Mouse (Mus musculus): Measurements from ENCODE around the gene Abcb11. TPM values are rescaled to one million over a fixed set of nuclear protein-coding genes. Genes with fewer than 3 reads are reported as not detected.

The Abcb11 gene
- polyA plus RNA-seq, 1 experiment = 0.03 TPM

- WGBS = 26% methylated on average over 5 of the region's 5 CpGs
- TF ChIP-seq CTCF (IDR thresholded peaks at IDR 0.05; ENCODE audit: borderline replicate concordance, control insufficient read depth, extremely low read depth, insufficient read depth, low read length, poor library complexity) (no peak), POLR2A (IDR thresholded peaks at IDR 0.05; ENCODE audit: control insufficient read depth, extremely low read depth, insufficient read depth, low read length, poor library complexity) (no peak)
These were observed 53.4 kb downstream of the Abcb11 start for GRCm38 (mm10) chr2:69288989-69289388.

GRCm38 (mm10) chr2:69275875-69276274 lies 66.5 kb downstream of the Abcb11 start:
- TF ChIP-seq CTCF (IDR thresholded peaks at IDR 0.05; ENCODE audit: borderline replicate concordance, control insufficient read depth, extremely low read depth, insufficient read depth, low read length, poor library complexity) (no peak), POLR2A (IDR thresholded peaks at IDR 0.05; ENCODE audit: control insufficient read depth, extremely low read depth, insufficient read depth, low read length, poor library complexity) (no peak)
- H3K36me3 ChIP-seq (ENCODE audit: control insufficient read depth, insufficient read depth, low read length) = no peaks in the 10 kb centered on the region
- no peak overlapping the region for H3K27ac ChIP-seq (ENCODE audit: control insufficient read depth, insufficient read depth, low read length)
- 10% methylated on average over 1 of the region's 1 CpGs for WGBS
- no peaks in the 10 kb centered on the region for H3K4me1 ChIP-seq (replicated peaks; ENCODE audit: control insufficient read depth, insufficient read depth, low read length)
- H3K4me3 ChIP-seq (ENCODE audit: control insufficient read depth, insufficient read depth, low read length) = no peak overlapping the region
- DNase-seq = no peak
- no peaks in the 10 kb centered on the region for H3K27me3 ChIP-seq (ENCODE audit: control insufficient read depth, insufficient read depth, low read length)

More at GRCm38 (mm10) chr2:69288989-69289388, 53.4 kb downstream of the Abcb11 start:
- DNase-seq = no peak
- H3K4me3 ChIP-seq (ENCODE audit: control insufficient read depth, insufficient read depth, low read length) = no peak overlapping the region
- no peaks in the 10 kb centered on the region for H3K36me3 ChIP-seq (ENCODE audit: control insufficient read depth, insufficient read depth, low read length)
- no peaks in the 10 kb centered on the region for H3K4me1 ChIP-seq (replicated peaks; ENCODE audit: control insufficient read depth, insufficient read depth, low read length)
- H3K27ac ChIP-seq (ENCODE audit: control insufficient read depth, insufficient read depth, low read length) = no peak overlapping the region
- H3K27me3 ChIP-seq (ENCODE audit: control insufficient read depth, insufficient read depth, low read length) = no peaks in the 10 kb centered on the region

- Histone ChIP-seq H3K27me3 (ENCODE audit: control insufficient read depth, insufficient read depth, low read length) (no peaks in the 10 kb centered on the region), H3K4me3 (ENCODE audit: control insufficient read depth, insufficient read depth, low read length) (no peak overlapping the region), H3K36me3 (ENCODE audit: control insufficient read depth, insufficient read depth, low read length) (no peaks in the 10 kb centered on the region), H3K4me1 (replicated peaks; ENCODE audit: control insufficient read depth, insufficient read depth, low read length) (no peaks in the 10 kb centered on the region), H3K27ac (ENCODE audit: control insufficient read depth, insufficient read depth, low read length) (no peak overlapping the region)
- TF ChIP-seq CTCF (IDR thresholded peaks at IDR 0.05; ENCODE audit: borderline replicate concordance, control insufficient read depth, extremely low read depth, insufficient read depth, low read length, poor library complexity) (no peak), POLR2A (IDR thresholded peaks at IDR 0.05; ENCODE audit: control insufficient read depth, extremely low read depth, insufficient read depth, low read length, poor library complexity) (no peak)
- no peak for DNase-seq
These were observed 78.3 kb downstream of the Abcb11 start for GRCm38 (mm10) chr2:69264069-69264618.

- Histone ChIP-seq H3K27me3 (ENCODE audit: control insufficient read depth, insufficient read depth, low read length) (no peaks in the 10 kb centered on the region), H3K4me3 (ENCODE audit: control insufficient read depth, insufficient read depth, low read length) (no peak overlapping the region), H3K27ac (ENCODE audit: control insufficient read depth, insufficient read depth, low read length) (no peak overlapping the region), H3K4me1 (replicated peaks; ENCODE audit: control insufficient read depth, insufficient read depth, low read length) (no peaks in the 10 kb centered on the region), H3K36me3 (ENCODE audit: control insufficient read depth, insufficient read depth, low read length) (no peaks in the 10 kb centered on the region)
- DNase-seq = no peak
- TF ChIP-seq CTCF (IDR thresholded peaks at IDR 0.05; ENCODE audit: borderline replicate concordance, control insufficient read depth, extremely low read depth, insufficient read depth, low read length, poor library complexity) (no peak), POLR2A (IDR thresholded peaks at IDR 0.05; ENCODE audit: control insufficient read depth, extremely low read depth, insufficient read depth, low read length, poor library complexity) (no peak)
- 89% methylated on average over 16 of the region's 16 CpGs for WGBS
These were observed 94.1 kb downstream of the Abcb11 start for GRCm38 (mm10) chr2:69248221-69248755.

GRCm38 (mm10) chr2:69247081-69247480 lies 95.3 kb downstream of the Abcb11 start:
- WGBS = 98% methylated on average over 1 of the region's 1 CpGs
- Histone ChIP-seq H3K27me3 (ENCODE audit: control insufficient read depth, insufficient read depth, low read length) (no peaks in the 10 kb centered on the region), H3K4me3 (ENCODE audit: control insufficient read depth, insufficient read depth, low read length) (no peak overlapping the region), H3K36me3 (ENCODE audit: control insufficient read depth, insufficient read depth, low read length) (no peaks in the 10 kb centered on the region), H3K27ac (ENCODE audit: control insufficient read depth, insufficient read depth, low read length) (no peak overlapping the region), H3K4me1 (replicated peaks; ENCODE audit: control insufficient read depth, insufficient read depth, low read length) (no peaks in the 10 kb centered on the region)
- no peak for DNase-seq
- TF ChIP-seq CTCF (IDR thresholded peaks at IDR 0.05; ENCODE audit: borderline replicate concordance, control insufficient read depth, extremely low read depth, insufficient read depth, low read length, poor library complexity) = no peak
- TF ChIP-seq POLR2A (IDR thresholded peaks at IDR 0.05; ENCODE audit: control insufficient read depth, extremely low read depth, insufficient read depth, low read length, poor library complexity) = no peak

GRCm38 (mm10) chr2:69244924-69245323 lies 97.5 kb downstream of the Abcb11 start:
- Histone ChIP-seq H3K4me1 (replicated peaks; ENCODE audit: control insufficient read depth, insufficient read depth, low read length) (no peaks in the 10 kb centered on the region), H3K36me3 (ENCODE audit: control insufficient read depth, insufficient read depth, low read length) (no peaks in the 10 kb centered on the region), H3K27me3 (ENCODE audit: control insufficient read depth, insufficient read depth, low read length) (no peaks in the 10 kb centered on the region), H3K27ac (ENCODE audit: control insufficient read depth, insufficient read depth, low read length) (no peak overlapping the region), H3K4me3 (ENCODE audit: control insufficient read depth, insufficient read depth, low read length) (no peak overlapping the region)
- no peak for DNase-seq
- TF ChIP-seq POLR2A (IDR thresholded peaks at IDR 0.05; ENCODE audit: control insufficient read depth, extremely low read depth, insufficient read depth, low read length, poor library complexity) = no peak
- no peak for TF ChIP-seq CTCF (IDR thresholded peaks at IDR 0.05; ENCODE audit: borderline replicate concordance, control insufficient read depth, extremely low read depth, insufficient read depth, low read length, poor library complexity)
- WGBS = 81% methylated on average over 2 of the region's 2 CpGs

GRCm38 (mm10) chr2:69239315-69239714 lies 103.1 kb downstream of the Abcb11 start:
- no peak for DNase-seq
- Histone ChIP-seq H3K27me3 (ENCODE audit: control insufficient read depth, insufficient read depth, low read length) (no peaks in the 10 kb centered on the region), H3K4me1 (replicated peaks; ENCODE audit: control insufficient read depth, insufficient read depth, low read length) (no peaks in the 10 kb centered on the region), H3K4me3 (ENCODE audit: control insufficient read depth, insufficient read depth, low read length) (no peak overlapping the region), H3K36me3 (ENCODE audit: control insufficient read depth, insufficient read depth, low read length) (no peaks in the 10 kb centered on the region), H3K27ac (ENCODE audit: control insufficient read depth, insufficient read depth, low read length) (no peak overlapping the region)
- WGBS = 95% methylated on average over 9 of the region's 9 CpGs
- no peak for TF ChIP-seq CTCF (IDR thresholded peaks at IDR 0.05; ENCODE audit: borderline replicate concordance, control insufficient read depth, extremely low read depth, insufficient read depth, low read length, poor library complexity)
- no peak for TF ChIP-seq POLR2A (IDR thresholded peaks at IDR 0.05; ENCODE audit: control insufficient read depth, extremely low read depth, insufficient read depth, low read length, poor library complexity)
